Comparison of ENCODE assay signal across 11 mouse cellular contexts in genomic region chr4:52211022-52211421, GRCm38 (mm10).
DNase-seq lines count a peak whose midpoint lies in the region; ATAC-seq and TF ChIP-seq lines count a peak whose summit lies in the region.
"Had no signal": no experiment of that assay in that cellular context is flagged by ENCODE, and none has a peak within 500 bp of the region (broad histone marks: within the 10 kb centered on the region; RNA-seq: fewer than 3 reads in every experiment).

No protein-coding gene starts in this region.

- no peaks in the 10 kb centered on the region for H3K9me3 ChIP-seq in kidney, postnatal 0 days (replicated peaks; ENCODE audit: low read length)
- H3K9me3 ChIP-seq in forebrain, embryonic 14.5 days (replicated peaks; ENCODE audit: control insufficient read depth, low read length): no peaks in the 10 kb centered on the region
- no peaks in the 10 kb centered on the region for H3K9me3 ChIP-seq in hindbrain, embryonic 16.5 days (ENCODE audit: control insufficient read depth, low read length)
- H3K9me3 ChIP-seq in midbrain, embryonic 16.5 days (replicated peaks; ENCODE audit: control insufficient read depth, low read length, poor library complexity, severe bottlenecking): no peaks in the 10 kb centered on the region
- no peaks in the 10 kb centered on the region for H3K9me3 ChIP-seq in intestine, embryonic 16.5 days (ENCODE audit: control insufficient read depth, low read length)

- H3K27me3 ChIP-seq in kidney, postnatal 0 days (ENCODE audit: insufficient read depth, low read length): no peaks in the 10 kb centered on the region
- H3K27me3 ChIP-seq in forebrain, embryonic 14.5 days (replicated peaks; ENCODE audit: control insufficient read depth, insufficient read depth, low read length): no peaks in the 10 kb centered on the region
- H3K27me3 ChIP-seq in hindbrain, embryonic 16.5 days (replicated peaks; ENCODE audit: control insufficient read depth, insufficient read depth, low read length): no peaks in the 10 kb centered on the region
- no peaks in the 10 kb centered on the region for H3K27me3 ChIP-seq in midbrain, embryonic 16.5 days (ENCODE audit: control insufficient read depth, insufficient read depth, low read depth, low read length)
- H3K27me3 ChIP-seq in intestine, embryonic 16.5 days (replicated peaks; ENCODE audit: control insufficient read depth, insufficient read depth, low read length): no peaks in the 10 kb centered on the region
- H3K27me3 ChIP-seq: megakaryocyte, embryonic 14.5 days had no signal

- peak; percentile 36 for DNase-seq in kidney, postnatal 0 days (ENCODE audit: low spot score)
- no peak for DNase-seq in kidney, adult 18-20 months
- peak; percentile 38 for DNase-seq in forebrain, embryonic 14.5 days (ENCODE audit: low spot score)
- DNase-seq in right cerebral cortex, postnatal 25 days: no peak
- DNase-seq: adrenal gland, postnatal 14 days; lung, adult 2 months had no signal

- TF ChIP-seq CTCF in kidney, postnatal 0 days (IDR thresholded peaks at IDR 0.05; ENCODE audit: low read depth): no peak

- no peak overlapping the region for H3K4me2 ChIP-seq in kidney, postnatal 0 days (ENCODE audit: low read length)
- H3K4me2 ChIP-seq in forebrain, embryonic 14.5 days (ENCODE audit: low read length): no peak overlapping the region
- H3K4me2 ChIP-seq in hindbrain, embryonic 16.5 days (ENCODE audit: low read length): no peak overlapping the region
- H3K4me2 ChIP-seq in midbrain, embryonic 16.5 days (ENCODE audit: low read length): no peak overlapping the region
- no peak overlapping the region for H3K4me2 ChIP-seq in intestine, embryonic 16.5 days (ENCODE audit: low read depth, low read length)

- ATAC-seq in kidney, postnatal 0 days (replicated peaks; ENCODE audit: low FRiP score, low read depth): no peak
- peak; percentile 65 for ATAC-seq in forebrain, embryonic 14.5 days
- ATAC-seq in hindbrain, embryonic 16.5 days: peak; percentile 89
- ATAC-seq in midbrain, embryonic 16.5 days: peak; percentile 93
- ATAC-seq in activated CD4-positive, CD25-positive, alpha-beta regulatory T cell, adult 4 months: no peak
- no peak for ATAC-seq in intestine, embryonic 16.5 days

- no peak overlapping the region for H3K27ac ChIP-seq in kidney, postnatal 0 days
- no peak overlapping the region for H3K27ac ChIP-seq in forebrain, embryonic 14.5 days (ENCODE audit: low read depth, low read length)
- no peak overlapping the region for H3K27ac ChIP-seq in hindbrain, embryonic 16.5 days (ENCODE audit: low read depth, low read length)
- no peak overlapping the region; the same call in none of the 2 replicates for H3K27ac ChIP-seq in midbrain, embryonic 16.5 days (ENCODE audit: low read length)
- H3K27ac ChIP-seq in intestine, embryonic 16.5 days (ENCODE audit: low read length): no peak overlapping the region

- no peak overlapping the region for H3K4me3 ChIP-seq in kidney, postnatal 0 days (replicated peaks; ENCODE audit: low read depth, low read length)
- H3K4me3 ChIP-seq in forebrain, embryonic 14.5 days (ENCODE audit: low read depth, low read length): no peak overlapping the region
- H3K4me3 ChIP-seq in hindbrain, embryonic 16.5 days (ENCODE audit: low read length): no peak overlapping the region
- no peak overlapping the region for H3K4me3 ChIP-seq in midbrain, embryonic 16.5 days (ENCODE audit: low read depth, low read length)
- no peak overlapping the region for H3K4me3 ChIP-seq in intestine, embryonic 16.5 days (ENCODE audit: low read length)
- H3K4me3 ChIP-seq: megakaryocyte, embryonic 14.5 days had no signal

- no peaks in the 10 kb centered on the region for H3K4me1 ChIP-seq in kidney, postnatal 0 days (replicated peaks; ENCODE audit: insufficient read depth, low read length)
- H3K4me1 ChIP-seq in forebrain, embryonic 14.5 days (ENCODE audit: control insufficient read depth, insufficient read depth, low read length): peaks cover 6% of the 10 kb centered on the region; the same call in 1 of the 2 replicates
- peaks cover 2% of the 10 kb centered on the region; the same call in 1 of the 2 replicates for H3K4me1 ChIP-seq in hindbrain, embryonic 16.5 days (ENCODE audit: control insufficient read depth, insufficient read depth, low read depth, low read length)
- H3K4me1 ChIP-seq in midbrain, embryonic 16.5 days (ENCODE audit: control insufficient read depth, insufficient read depth, low read length): peaks cover 6% of the 10 kb centered on the region; the same call in 1 of the 2 replicates
- H3K4me1 ChIP-seq in intestine, embryonic 16.5 days (ENCODE audit: control insufficient read depth, insufficient read depth, low read length): no peaks in the 10 kb centered on the region
- H3K4me1 ChIP-seq: megakaryocyte, embryonic 14.5 days had no signal

- WGBS in kidney, postnatal 0 days: 41% methylated on average over 5 of the region's 5 CpGs
- 39% methylated on average over 5 of the region's 5 CpGs for WGBS in forebrain, embryonic 14.5 days
- 19% methylated on average over 5 of the region's 5 CpGs for WGBS in hindbrain, embryonic 16.5 days
- 21% methylated on average over 5 of the region's 5 CpGs for WGBS in midbrain, embryonic 16.5 days
- WGBS in intestine, embryonic 16.5 days: 39% methylated on average over 5 of the region's 5 CpGs

- no peak overlapping the region for H3K9ac ChIP-seq in kidney, postnatal 0 days (ENCODE audit: low read depth, low read length)
- H3K9ac ChIP-seq in forebrain, embryonic 14.5 days (ENCODE audit: low read length): no peak overlapping the region
- H3K9ac ChIP-seq in hindbrain, embryonic 16.5 days (ENCODE audit: low read depth, low read length): no peak overlapping the region
- no peak overlapping the region for H3K9ac ChIP-seq in midbrain, embryonic 16.5 days (ENCODE audit: low read depth, low read length)
- H3K9ac ChIP-seq in intestine, embryonic 16.5 days (ENCODE audit: low read depth, low read length): no peak overlapping the region

- no peaks in the 10 kb centered on the region for H3K36me3 ChIP-seq in kidney, postnatal 0 days (ENCODE audit: insufficient read depth, low read length)
- no peaks in the 10 kb centered on the region for H3K36me3 ChIP-seq in forebrain, embryonic 14.5 days (ENCODE audit: control insufficient read depth, insufficient read depth, low read length)
- H3K36me3 ChIP-seq in hindbrain, embryonic 16.5 days (ENCODE audit: control insufficient read depth, insufficient read depth, low read length): no peaks in the 10 kb centered on the region
- no peaks in the 10 kb centered on the region for H3K36me3 ChIP-seq in midbrain, embryonic 16.5 days (ENCODE audit: control insufficient read depth, insufficient read depth, low read length)
- no peaks in the 10 kb centered on the region for H3K36me3 ChIP-seq in intestine, embryonic 16.5 days (ENCODE audit: control insufficient read depth, insufficient read depth, low read length)

Comparison
In these comparisons a context has a peak if more than half of its experiments do, and no peak if none do; other contexts are left out.
1. DNase-seq: peak in kidney, postnatal 0 days (single experiment) and forebrain, embryonic 14.5 days (single experiment); none in kidney, adult 18-20 months (single experiment) and right cerebral cortex, postnatal 25 days (single experiment).
2. ATAC-seq: peak in forebrain, embryonic 14.5 days (single experiment), hindbrain, embryonic 16.5 days (single experiment) and midbrain, embryonic 16.5 days (single experiment); none in kidney, postnatal 0 days (single experiment), activated CD4-positive, CD25-positive, alpha-beta regulatory T cell, adult 4 months (single experiment) and intestine, embryonic 16.5 days (single experiment).